Mouse (Mus musculus) yolk sac, embryonic 10.5 days (tissue): ENCODE results near the gene Olfr1418.

Source experiments
- DNase-seq: peaks from one replicate; pipeline ENCODE4 v3.0.0-alpha.2; 2017; ENCODE audit warnings: low spot score

The Olfr1418 gene

GRCm38 (mm10) chr19:11810856-11811255 is 50.0 kb downstream of the Olfr1418 start:
- no peak for DNase-seq

GRCm38 (mm10) chr19:11810003-11810758 is 50.7 kb downstream of the Olfr1418 start:
- DNase-seq, result no peak

DNA sequence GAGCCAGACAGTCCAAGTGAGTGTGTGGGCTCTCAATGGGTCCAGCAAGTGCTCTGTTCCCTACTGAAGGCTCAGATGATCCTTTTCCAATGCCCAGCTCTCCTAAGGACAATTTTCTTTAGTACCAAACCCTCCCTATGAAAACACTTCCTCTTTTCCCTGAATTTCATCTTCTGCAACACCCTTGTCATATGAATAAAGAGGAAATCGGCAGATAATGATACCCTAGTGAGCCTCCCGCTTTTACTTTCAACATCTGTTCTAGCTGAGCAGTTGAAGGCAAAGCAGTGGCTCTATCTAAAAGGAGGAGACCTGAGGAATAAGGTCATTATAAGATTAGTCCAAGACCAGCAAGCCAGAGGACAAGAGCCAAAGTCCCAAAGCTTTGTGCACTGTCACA is 52.4 kb downstream of the Olfr1418 start:
- DNase-seq, result no peak

GRCm38 (mm10) chr19:11807822-11808221 is 53.0 kb downstream of the Olfr1418 start:
- no peak for DNase-seq

GRCm38 (mm10) chr19:11807251-11807650 is 53.6 kb downstream of the Olfr1418 start:
- no peak for DNase-seq

- DNase-seq, result no peak
Observed at GRCm38 (mm10) chr19:11804423-11804822, 56.4 kb downstream of the Olfr1418 start.
